Comparison of ENCODE assay signal across 9 mouse cellular contexts in the genomic region with DNA sequence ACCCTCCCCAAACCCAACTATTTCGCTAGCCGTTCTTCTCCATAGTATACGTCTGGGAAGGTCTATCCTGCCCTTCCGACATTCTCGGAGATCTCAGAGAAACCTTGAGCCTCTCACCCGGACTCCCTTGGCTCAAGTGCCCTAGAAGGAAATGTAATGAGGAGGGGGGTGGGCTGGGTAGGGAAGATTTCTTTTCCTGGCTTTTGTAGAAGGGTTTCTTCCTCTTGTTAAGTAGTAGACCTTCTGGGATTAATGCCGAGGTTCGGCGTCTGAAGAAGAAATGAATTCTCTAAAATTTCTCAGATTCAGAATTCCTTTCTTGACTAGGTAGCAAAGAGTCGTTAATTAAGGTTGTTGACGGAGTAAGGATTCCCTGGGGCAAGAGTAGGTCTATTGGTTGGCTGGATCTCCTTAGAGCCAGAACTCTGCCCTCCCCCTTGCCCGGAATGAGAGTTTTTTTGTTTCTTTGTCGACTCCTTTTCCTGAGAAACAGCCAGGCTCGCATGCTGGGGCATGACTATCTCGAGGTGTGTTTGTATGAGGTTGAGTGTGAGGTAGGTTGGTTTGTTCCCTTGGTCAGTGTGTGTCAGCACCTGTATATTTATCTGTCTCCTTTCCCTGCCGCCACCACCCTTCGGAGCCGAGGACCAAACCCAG. TPM values are rescaled to one million over a fixed set of nuclear protein-coding genes. Genes with fewer than 3 reads are reported as not detected.
DNase-seq lines count a peak whose midpoint lies in the region; ATAC-seq lines count a peak whose summit lies in the region.
"Had no signal": no experiment of that assay in that cellular context is flagged by ENCODE, and none has a peak within 500 bp of the region (broad histone marks: within the 10 kb centered on the region; RNA-seq: fewer than 3 reads in every experiment).

No protein-coding gene starts in this region.

- H3K4me2 ChIP-seq in embryonic facial prominence, embryonic 11.5 days (ENCODE audit: low read depth, low read length) = peak overlapping the region; percentile 53
- peak overlapping the region; percentile 60 for H3K4me2 ChIP-seq in intestine, embryonic 14.5 days (ENCODE audit: low read length)

- DNase-seq in kidney, adult 18-20 months = peak; percentile 48
- no peak for DNase-seq in kidney, adult 11 months
- no peak for DNase-seq in embryonic facial prominence, embryonic 11.5 days (ENCODE audit: low spot score)
- no peak for DNase-seq in intestine, embryonic 14.5 days (ENCODE audit: low spot score)
- no peak for DNase-seq in right cerebral cortex, postnatal 36 days (ENCODE audit: low spot score in 2 of 2)
- no peak for DNase-seq in thymus, postnatal 14 days
- no peak for DNase-seq in left cerebral cortex, postnatal 4 days

- intact Hi-C loops in left cerebral cortex, postnatal 4 days (cut with DNase I) = no loop called here

- no peak overlapping the region for H3K9ac ChIP-seq in embryonic facial prominence, embryonic 11.5 days (replicated peaks; ENCODE audit: low read length)
- H3K9ac ChIP-seq in intestine, embryonic 14.5 days (ENCODE audit: low read length) = peak overlapping the region; percentile 53

- 4% methylated on average over 18 of the region's 18 CpGs for WGBS in embryonic facial prominence, embryonic 11.5 days
- 4% methylated on average over 18 of the region's 18 CpGs for WGBS in intestine, embryonic 14.5 days
- WGBS in macrophage (ENCODE audit: missing documents) = 13% methylated on average over 18 of the region's 18 CpGs

- H3K4me1 ChIP-seq in embryonic facial prominence, embryonic 11.5 days (ENCODE audit: control insufficient read depth, insufficient read depth, low read length) = no peaks in the 10 kb centered on the region
- peaks cover 20% of the 10 kb centered on the region for H3K4me1 ChIP-seq in intestine, embryonic 14.5 days (replicated peaks; ENCODE audit: control insufficient read depth, insufficient read depth, low read length)

- no peak for ATAC-seq in embryonic facial prominence, embryonic 11.5 days (replicated peaks; ENCODE audit: insufficient number of reproducible peaks, low FRiP score, low TSS enrichment, low read depth)
- no peak for ATAC-seq in intestine, embryonic 14.5 days (replicated peaks; ENCODE audit: low FRiP score, low TSS enrichment, low read depth)

- peak overlapping the region; percentile 38 for H3K4me3 ChIP-seq in embryonic facial prominence, embryonic 11.5 days (ENCODE audit: low read depth, low read length)
- peak overlapping the region; percentile 57 for H3K4me3 ChIP-seq in intestine, embryonic 14.5 days (ENCODE audit: low read depth, low read length)
- H3K4me3 ChIP-seq in macrophage (ENCODE audit: inconsistent target) = peak overlapping the region; percentile 37

- H3K9me3 ChIP-seq in embryonic facial prominence, embryonic 11.5 days (replicated peaks; ENCODE audit: control insufficient read depth, low read length) = no peaks in the 10 kb centered on the region
- H3K9me3 ChIP-seq in intestine, embryonic 14.5 days (ENCODE audit: control insufficient read depth, low read length) = no peaks in the 10 kb centered on the region

- no peaks in the 10 kb centered on the region for H3K36me3 ChIP-seq in embryonic facial prominence, embryonic 11.5 days (replicated peaks; ENCODE audit: control insufficient read depth, insufficient read depth, low read depth, low read length)
- H3K36me3 ChIP-seq in intestine, embryonic 14.5 days (ENCODE audit: control insufficient read depth, insufficient read depth, low read length) = no peaks in the 10 kb centered on the region
- no peaks in the 10 kb centered on the region for H3K36me3 ChIP-seq in macrophage (ENCODE audit: inconsistent target)

- peaks cover 2% of the 10 kb centered on the region; the same call in 1 of the 2 replicates for H3K27me3 ChIP-seq in embryonic facial prominence, embryonic 11.5 days (ENCODE audit: control insufficient read depth, insufficient read depth, low read length)
- H3K27me3 ChIP-seq in intestine, embryonic 14.5 days (replicated peaks; ENCODE audit: control insufficient read depth, insufficient read depth, low read length) = no peaks in the 10 kb centered on the region; the same call in 1 of the 2 replicates
- H3K27me3 ChIP-seq: Patski had no signal

- no peaks in the 10 kb centered on the region for H3K79me2 ChIP-seq in macrophage (ENCODE audit: inconsistent target)

- H3K27ac ChIP-seq in embryonic facial prominence, embryonic 11.5 days (replicated peaks; ENCODE audit: low read depth, low read length) = no peak overlapping the region
- peak overlapping the region; percentile 17; the same call in 1 of the 2 replicates for H3K27ac ChIP-seq in intestine, embryonic 14.5 days (ENCODE audit: low read depth)
- H3K27ac ChIP-seq in macrophage = no peak overlapping the region

RNA-seq across cellular contexts. Expression of a gene that starts 0.8 kb away (rescaled TPM):
- 21.1 and 23.1 TPM in 2 replicates for polyA plus RNA-seq in embryonic facial prominence, embryonic 11.5 days (2014; fragmentation: Nextera tagmentation; extraction: Ambion mirVana)
- polyA plus RNA-seq in intestine, embryonic 14.5 days (2014; fragmentation: Nextera tagmentation; extraction: Ambion mirVana) = 88.7 and 92.1 TPM in 2 replicates
- total RNA-seq in macrophage (2018; cell fraction: chromatin; rRNA removed) = 1 to 10 TPM in 9 of 26 experiments, under 1 TPM in 6, not detected in 11; 0.33 to 3.6 (median 1.2) TPM
- 1 to 10 TPM in 8 of 26 experiments, under 1 TPM in 18; 0.31 to 1.9 (median 0.71) TPM for total RNA-seq in macrophage (2018; cell fraction: cytosol; rRNA removed)
- total RNA-seq in macrophage (2018; cell fraction: nucleus; rRNA removed) = 1 to 10 TPM in 16 of 26 experiments, under 1 TPM in 9, not detected in 1; 0.28 to 7.1 (median 1.4) TPM
- polyA plus RNA-seq in macrophage (2018) = 0.39 to 1.7 TPM (median 0.56 TPM) in 3 replicates
- total RNA-seq in left cerebral cortex, postnatal 4 days (2021) = 1 to 10 TPM; 4.9 to 6.2 TPM

RNA-seq across cellular contexts. Expression of a gene that starts 19.5 kb away (rescaled TPM):
- polyA plus RNA-seq in embryonic facial prominence, embryonic 11.5 days (2014; fragmentation: Nextera tagmentation; extraction: Ambion mirVana) = 2.2 and 3.2 TPM in 2 replicates
- polyA plus RNA-seq in intestine, embryonic 14.5 days (2014; fragmentation: Nextera tagmentation; extraction: Ambion mirVana) = 2.8 and 3.4 TPM in 2 replicates
- 10 to 100 TPM in 4 of 26 experiments, 1 to 10 TPM in 18, not detected in 4; 1.3 to 12.9 (median 6.6) TPM for total RNA-seq in macrophage (2018; cell fraction: chromatin; rRNA removed)
- 1 to 10 TPM in 3 of 26 experiments, under 1 TPM in 9, not detected in 14; 0.19 to 1.5 (median 0.51) TPM for total RNA-seq in macrophage (2018; cell fraction: cytosol; rRNA removed)
- 10 to 100 TPM in 2 of 26 experiments, 1 to 10 TPM in 20, not detected in 4; 1.3 to 13.5 (median 4.4) TPM for total RNA-seq in macrophage (2018; cell fraction: nucleus; rRNA removed)
- 1.3 TPM in 1 of 3 replicates, not detected in the others for polyA plus RNA-seq in macrophage (2018)
- 1 to 10 TPM; 2.9 to 5.8 TPM for total RNA-seq in left cerebral cortex, postnatal 4 days (2021)

RNA-seq across cellular contexts. Expression of a gene that starts 27.0 kb away (rescaled TPM):
- polyA plus RNA-seq in embryonic facial prominence, embryonic 11.5 days (2014; fragmentation: Nextera tagmentation; extraction: Ambion mirVana) = 101 and 108 TPM in 2 replicates
- 73.7 and 83.4 TPM in 2 replicates for polyA plus RNA-seq in intestine, embryonic 14.5 days (2014; fragmentation: Nextera tagmentation; extraction: Ambion mirVana)
- total RNA-seq in macrophage (2018; cell fraction: chromatin; rRNA removed) = 100 to 1,000 TPM in 13 of 26 experiments, 10 to 100 TPM in 13; 15.3 to 166 (median 89.3) TPM
- total RNA-seq in macrophage (2018; cell fraction: cytosol; rRNA removed) = 100 to 1,000 TPM in 3 of 26 experiments, 10 to 100 TPM in 23; 23.4 to 110 (median 71.3) TPM
- 100 to 1,000 TPM in 4 of 26 experiments, 10 to 100 TPM in 22; 19.4 to 125 (median 66.8) TPM for total RNA-seq in macrophage (2018; cell fraction: nucleus; rRNA removed)
- 32.8 to 94.5 TPM (median 36.5 TPM) in 3 replicates for polyA plus RNA-seq in macrophage (2018)
- total RNA-seq in left cerebral cortex, postnatal 4 days (2021) = 100 to 1,000 TPM; 130 to 141 TPM

RNA-seq across cellular contexts. Expression of a gene that starts 49.4 kb away (rescaled TPM):
- polyA plus RNA-seq in embryonic facial prominence, embryonic 11.5 days (2014; fragmentation: Nextera tagmentation; extraction: Ambion mirVana) = 0.39 and 0.52 TPM in 2 replicates
- polyA plus RNA-seq in intestine, embryonic 14.5 days (2014; fragmentation: Nextera tagmentation; extraction: Ambion mirVana) = 1.1 and 1.3 TPM in 2 replicates
- 100 to 1,000 TPM; 134 to 533 (median 366) TPM for total RNA-seq in macrophage (2018; cell fraction: chromatin; rRNA removed)
- 100 to 1,000 TPM in 23 of 26 experiments, 10 to 100 TPM in 3; 87.2 to 172 (median 137) TPM for total RNA-seq in macrophage (2018; cell fraction: cytosol; rRNA removed)
- 100 to 1,000 TPM; 143 to 504 (median 375) TPM for total RNA-seq in macrophage (2018; cell fraction: nucleus; rRNA removed)
- polyA plus RNA-seq in macrophage (2018) = 119 to 178 TPM (median 125 TPM) in 3 replicates
- 1 to 10 TPM in 1 of 2 experiments, under 1 TPM in 1; 0.98 to 1.6 TPM for total RNA-seq in left cerebral cortex, postnatal 4 days (2021)
- polyA plus RNA-seq: Patski had no signal
